ENCODE assay signal across 8 mouse cellular contexts in the genomic region with DNA sequence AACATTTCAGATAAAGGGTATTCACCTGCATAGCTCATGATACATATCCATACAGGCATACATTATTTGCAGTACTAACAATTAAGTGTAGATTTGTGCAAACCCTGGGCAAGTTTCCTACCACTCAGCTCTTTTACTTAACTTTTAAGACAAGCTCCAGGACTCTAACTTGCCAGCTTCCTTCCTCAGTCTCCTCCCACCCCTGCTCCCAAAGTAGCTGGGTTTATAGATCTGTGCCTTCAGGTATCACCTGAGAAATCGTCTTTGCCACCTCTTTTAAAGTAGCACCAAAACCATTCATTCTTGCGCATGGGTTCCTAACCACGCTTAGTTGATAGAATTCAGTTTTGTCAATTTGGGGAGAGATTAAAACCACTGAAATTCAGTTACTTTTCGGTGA. TPM values are rescaled to one million over a fixed set of nuclear protein-coding genes. Genes with fewer than 3 reads are reported as not detected.
A peak's percentile ranks its signal among the peaks of the same experiment; 100 is the strongest.
DNase-seq lines count a peak whose midpoint lies in the region; ATAC-seq and TF ChIP-seq lines count a peak whose summit lies in the region.

No protein-coding gene starts in this region.

- H3K4me2 ChIP-seq in lung, postnatal 0 days (replicated peaks; ENCODE audit: low read depth, low read length): 0 out of 2 replicates have a peak overlapping the region, but pooled peaks have one; percentile 2
- peak overlapping the region; percentile 58 for H3K4me2 ChIP-seq in embryonic facial prominence, embryonic 15.5 days (replicated peaks)
- peak overlapping the region; percentile 73 for H3K4me2 ChIP-seq in limb, embryonic 13.5 days (replicated peaks)
- H3K4me2 ChIP-seq in stomach, embryonic 15.5 days: peak overlapping the region; percentile 58

- no peak for TF ChIP-seq POLR2A in lung, adult 2 months (IDR thresholded peaks at IDR 0.05; ENCODE audit: borderline replicate concordance, extremely low read depth, low read depth, low read length)

- no peak for TF ChIP-seq EP300 in lung, postnatal 0 days (IDR thresholded peaks at IDR 0.05)

- ATAC-seq in lung, postnatal 0 days: no peak
- no peak for ATAC-seq in embryonic facial prominence, embryonic 15.5 days (ENCODE audit: insufficient number of reproducible peaks, low FRiP score, low TSS enrichment, low read depth)
- no peak for ATAC-seq in limb, embryonic 13.5 days (ENCODE audit: low FRiP score, low read depth)
- ATAC-seq in stomach, embryonic 15.5 days (ENCODE audit: insufficient read depth, low FRiP score, low read depth): no peak

- H3K27ac ChIP-seq in lung, postnatal 0 days (ENCODE audit: low read length): no peak overlapping the region
- peak overlapping the region; percentile 13 for H3K27ac ChIP-seq in embryonic facial prominence, embryonic 15.5 days (replicated peaks)
- peak overlapping the region; percentile 63; the same call in 1 of the 2 replicates for H3K27ac ChIP-seq in limb, embryonic 13.5 days
- 0 out of 2 replicates have a peak overlapping the region, but pooled peaks have one; percentile 36 for H3K27ac ChIP-seq in stomach, embryonic 15.5 days

- H3K27me3 ChIP-seq in lung, postnatal 0 days (replicated peaks; ENCODE audit: insufficient read depth, low read length): no peaks in the 10 kb centered on the region
- H3K27me3 ChIP-seq in embryonic facial prominence, embryonic 15.5 days: no peaks in the 10 kb centered on the region
- no peaks in the 10 kb centered on the region for H3K27me3 ChIP-seq in limb, embryonic 13.5 days
- H3K27me3 ChIP-seq in stomach, embryonic 15.5 days (replicated peaks): no peaks in the 10 kb centered on the region

- peak overlapping the region; percentile 98; the same call in 1 of the 2 replicates for H3K4me3 ChIP-seq in lung, postnatal 0 days (ENCODE audit: low read depth, low read length)
- no peak overlapping the region for H3K4me3 ChIP-seq in lung, adult 2 months (replicated peaks; ENCODE audit: extremely low read depth, low read depth, low read length)
- peak overlapping the region; percentile 89 for H3K4me3 ChIP-seq in embryonic facial prominence, embryonic 15.5 days (replicated peaks)
- peak overlapping the region; percentile 92 for H3K4me3 ChIP-seq in limb, embryonic 13.5 days
- H3K4me3 ChIP-seq in stomach, embryonic 15.5 days (replicated peaks): 0 out of 2 replicates have a peak overlapping the region, but pooled peaks have one; percentile 20

- WGBS in lung, postnatal 0 days: 38% methylated on average over 4 of the region's 4 CpGs
- 42% methylated on average over 4 of the region's 4 CpGs for WGBS in lung, adult 2 months
- WGBS in embryonic facial prominence, embryonic 15.5 days: 47% methylated on average over 4 of the region's 4 CpGs
- WGBS in limb, embryonic 13.5 days: 48% methylated on average over 4 of the region's 4 CpGs
- 43% methylated on average over 4 of the region's 4 CpGs for WGBS in stomach, embryonic 15.5 days

- no peak overlapping the region for H3K9ac ChIP-seq in lung, postnatal 0 days (replicated peaks; ENCODE audit: low read depth)
- no peak overlapping the region for H3K9ac ChIP-seq in embryonic facial prominence, embryonic 15.5 days
- peak overlapping the region; percentile 50 for H3K9ac ChIP-seq in limb, embryonic 13.5 days
- no peak overlapping the region for H3K9ac ChIP-seq in stomach, embryonic 15.5 days

- no peaks in the 10 kb centered on the region for H3K36me3 ChIP-seq in lung, postnatal 0 days (ENCODE audit: insufficient read depth, low read length)
- no peaks in the 10 kb centered on the region for H3K36me3 ChIP-seq in embryonic facial prominence, embryonic 15.5 days
- no peaks in the 10 kb centered on the region for H3K36me3 ChIP-seq in limb, embryonic 13.5 days
- H3K36me3 ChIP-seq in stomach, embryonic 15.5 days: no peaks in the 10 kb centered on the region

- no peak for DNase-seq in lung, postnatal 0 days (ENCODE audit: low spot score)
- no peak for DNase-seq in lung, adult 2 months
- DNase-seq in layer of hippocampus, postnatal 10 days (ENCODE audit: low spot score in 2 of 2): no peak
- DNase-seq in cerebellum, postnatal 36 days: no peak
- DNase-seq in yolk sac, embryonic 10.5 days (ENCODE audit: low spot score): no peak

- H3K9me3 ChIP-seq in lung, postnatal 0 days (ENCODE audit: low read length): no peaks in the 10 kb centered on the region
- H3K9me3 ChIP-seq in embryonic facial prominence, embryonic 15.5 days (replicated peaks): no peaks in the 10 kb centered on the region
- H3K9me3 ChIP-seq in limb, embryonic 13.5 days: no peaks in the 10 kb centered on the region
- no peaks in the 10 kb centered on the region for H3K9me3 ChIP-seq in stomach, embryonic 15.5 days

- H3K4me1 ChIP-seq in lung, postnatal 0 days (ENCODE audit: insufficient read depth, low read depth, low read length): peaks cover 9% of the 10 kb centered on the region; the same call in 1 of the 2 replicates
- H3K4me1 ChIP-seq in lung, adult 2 months (ENCODE audit: control insufficient read depth, insufficient read depth, low read length): peaks cover 8% of the 10 kb centered on the region
- H3K4me1 ChIP-seq in embryonic facial prominence, embryonic 15.5 days: peaks cover 16% of the 10 kb centered on the region
- H3K4me1 ChIP-seq in limb, embryonic 13.5 days: peaks cover 28% of the 10 kb centered on the region
- no peaks in the 10 kb centered on the region for H3K4me1 ChIP-seq in stomach, embryonic 15.5 days

- TF ChIP-seq CTCF in lung, postnatal 0 days (IDR thresholded peaks at IDR 0.05): no peak
- no peak for TF ChIP-seq CTCF in lung, adult 2 months (IDR thresholded peaks at IDR 0.05; ENCODE audit: insufficient read depth, low read length)

RNA-seq across cellular contexts. Expression of gene Slc39a10, which starts 41.1 kb away (rescaled TPM):
- polyA plus RNA-seq in lung, postnatal 0 days (2015; fragmentation: Nextera tagmentation; extraction: Ambion mirVana): 15.9 and 23.6 TPM in 2 replicates
- 6.1 and 8.1 TPM in 2 replicates for polyA plus RNA-seq in lung, adult 2 months (2012; rRNA removed)
- polyA plus RNA-seq in embryonic facial prominence, embryonic 15.5 days (2015; fragmentation: Nextera tagmentation; extraction: Ambion mirVana): 47.0 and 49.9 TPM in 2 replicates
- 44.3 and 50.5 TPM in 2 replicates for polyA plus RNA-seq in limb, embryonic 13.5 days (2015; fragmentation: Nextera tagmentation; extraction: Ambion mirVana)
- 41.5 and 44.4 TPM in 2 replicates for polyA plus RNA-seq in stomach, embryonic 15.5 days (2015; fragmentation: Nextera tagmentation; extraction: Ambion mirVana)
- total RNA-seq in layer of hippocampus, postnatal 10 days (2021): 10 to 100 TPM; 85.2 to 94.1 TPM

Comparison
In these comparisons a context has a peak if more than half of its experiments do, and no peak if none do; other contexts are left out.
1. H3K4me2 ChIP-seq: peak in every context shown above with its lines; median percentile 73 in limb, embryonic 13.5 days; 58 in embryonic facial prominence, embryonic 15.5 days; 58 in stomach, embryonic 15.5 days; 2 in lung, postnatal 0 days.